Comparison of ENCODE assay signal across 32 mouse cellular contexts in genomic region chr2:93403267-93403666, GRCm38 (mm10).
"Had no signal": no experiment of that assay in that cellular context is flagged by ENCODE, and none has a peak within 500 bp of the region (broad histone marks: within the 10 kb centered on the region; RNA-seq: fewer than 3 reads in every experiment).

No protein-coding gene starts in this region.

- DNase-seq: left cerebral cortex, postnatal 4 days; liver; liver, embryonic 13.5 days; liver, postnatal 0 days; lung, adult 18-20 months; lung, adult 2 months; lung, embryonic 14.5 days; lung, postnatal 10 days; lung, postnatal 14 days; lung, postnatal 36 days; lung, postnatal 4 days; midbrain, embryonic 14.5 days had no signal

- H3K27ac ChIP-seq: left cerebral cortex, adult 2 months; limb, embryonic 10.5 days; limb, embryonic 12.5 days; limb, embryonic 13.5 days; limb, embryonic 15.5 days; liver, embryonic 12.5 days; liver, embryonic 13.5 days; liver, embryonic 14.5 days; liver, embryonic 15.5 days; lung, embryonic 15.5 days; macrophage; midbrain, embryonic 10.5 days; midbrain, embryonic 12.5 days; midbrain, embryonic 13.5 days; midbrain, embryonic 15.5 days had no signal

- H3K27me3 ChIP-seq: limb, embryonic 13.5 days; liver, embryonic 13.5 days; liver, embryonic 15.5 days; lung, embryonic 15.5 days; midbrain, embryonic 13.5 days; midbrain, embryonic 15.5 days had no signal

- H3K4me1 ChIP-seq: liver, embryonic 12.5 days; liver, embryonic 13.5 days; liver, embryonic 15.5 days had no signal

- H3K4me3 ChIP-seq: left cerebral cortex, adult 2 months; limb, embryonic 10.5 days; limb, embryonic 12.5 days; limb, embryonic 13.5 days; limb, embryonic 15.5 days; liver, embryonic 12.5 days; liver, embryonic 13.5 days; liver, embryonic 15.5 days; lung, embryonic 15.5 days; megakaryocyte, embryonic 14.5 days; midbrain, embryonic 10.5 days; midbrain, embryonic 12.5 days; midbrain, embryonic 13.5 days; midbrain, embryonic 15.5 days; myocyte had no signal

- H3K9me3 ChIP-seq: limb, embryonic 10.5 days; limb, embryonic 13.5 days; limb, embryonic 15.5 days; liver, embryonic 12.5 days; liver, embryonic 13.5 days; liver, embryonic 15.5 days; lung, embryonic 15.5 days; midbrain, embryonic 10.5 days; midbrain, embryonic 12.5 days; midbrain, embryonic 13.5 days; midbrain, embryonic 15.5 days had no signal

- ATAC-seq: liver, embryonic 12.5 days; liver, postnatal 0 days; lung, postnatal 0 days; midbrain, embryonic 13.5 days; midbrain, embryonic 15.5 days; midbrain, embryonic 16.5 days had no signal

- H3K4me2 ChIP-seq: limb, embryonic 12.5 days; limb, embryonic 13.5 days; limb, embryonic 15.5 days; liver, embryonic 11.5 days; liver, embryonic 12.5 days; liver, embryonic 13.5 days; liver, embryonic 15.5 days; lung, embryonic 14.5 days; lung, embryonic 15.5 days; midbrain, embryonic 11.5 days; midbrain, embryonic 12.5 days; midbrain, embryonic 13.5 days; midbrain, embryonic 15.5 days had no signal

- H3K36me3 ChIP-seq: limb, embryonic 10.5 days; limb, embryonic 12.5 days; limb, embryonic 13.5 days; limb, embryonic 15.5 days; liver, embryonic 12.5 days; liver, embryonic 13.5 days; liver, embryonic 15.5 days; lung, embryonic 15.5 days; midbrain, embryonic 10.5 days; midbrain, embryonic 12.5 days; midbrain, embryonic 13.5 days; midbrain, embryonic 15.5 days had no signal

- H3K9ac ChIP-seq: limb, embryonic 12.5 days; limb, embryonic 13.5 days; limb, embryonic 15.5 days; liver, embryonic 12.5 days; liver, embryonic 13.5 days; liver, embryonic 14.5 days; liver, embryonic 15.5 days; liver, postnatal 0 days; lung, embryonic 14.5 days; lung, embryonic 15.5 days; midbrain, embryonic 12.5 days; midbrain, embryonic 13.5 days; midbrain, embryonic 15.5 days had no signal
